Mouse (Mus musculus): ENCODE data around the gene Zfp566.
"Not testable (repeated sequence)": the region's sequence is repeated elsewhere in the genome, so short reads cannot be mapped to it uniquely, and the experiment has no call there.

Zfp566 gene

DNA sequence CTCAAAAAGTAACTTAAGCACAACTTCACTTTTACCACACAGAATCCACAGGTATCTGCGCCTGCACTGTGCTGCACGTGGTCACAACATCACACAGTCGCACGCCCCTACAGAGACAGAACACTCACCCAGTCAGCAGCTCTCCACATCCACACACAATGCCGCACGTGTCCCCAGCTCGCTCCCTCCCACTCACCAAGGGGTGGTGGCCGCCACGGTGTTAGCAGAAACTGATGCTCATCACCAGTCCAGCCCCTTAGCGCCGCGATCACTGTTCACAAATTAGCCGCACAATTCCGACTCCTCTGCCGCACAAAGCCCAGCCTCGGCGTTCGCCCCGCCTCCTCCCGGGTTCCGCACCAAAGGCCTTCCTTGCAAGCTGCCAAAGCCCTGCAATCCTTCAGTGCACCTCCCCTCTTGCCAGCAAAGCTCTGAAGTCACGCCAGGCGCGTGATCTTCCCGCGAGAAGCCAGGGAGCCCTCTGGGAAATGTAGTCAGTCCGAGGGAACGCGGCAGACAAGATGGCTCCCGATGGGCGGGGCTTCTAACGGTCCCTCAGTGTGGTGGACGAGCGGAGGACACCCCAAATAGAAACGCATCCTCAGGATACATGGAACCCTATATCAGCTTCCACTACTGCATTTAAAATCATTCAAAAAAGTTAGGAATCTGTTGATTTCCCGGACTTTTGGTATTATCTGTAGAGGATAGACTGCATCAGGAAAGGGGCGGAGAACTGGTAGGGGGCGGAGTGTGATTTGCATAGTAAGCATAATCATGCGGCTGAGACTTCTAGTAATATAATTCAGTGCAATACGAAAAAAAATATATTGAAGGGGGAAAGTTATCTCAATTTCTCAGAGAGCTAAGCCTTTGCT is at the start of gene Zfp566, which contains the start of gene Gm26920:
Zfp566 (minus strand) TSS at position 436 of the 878 bp plus-strand sequence.
Gm26920 (minus strand) TSS at position 319 of the 878 bp plus-strand sequence.
- peak; percentile 97 for DNase-seq

DNA sequence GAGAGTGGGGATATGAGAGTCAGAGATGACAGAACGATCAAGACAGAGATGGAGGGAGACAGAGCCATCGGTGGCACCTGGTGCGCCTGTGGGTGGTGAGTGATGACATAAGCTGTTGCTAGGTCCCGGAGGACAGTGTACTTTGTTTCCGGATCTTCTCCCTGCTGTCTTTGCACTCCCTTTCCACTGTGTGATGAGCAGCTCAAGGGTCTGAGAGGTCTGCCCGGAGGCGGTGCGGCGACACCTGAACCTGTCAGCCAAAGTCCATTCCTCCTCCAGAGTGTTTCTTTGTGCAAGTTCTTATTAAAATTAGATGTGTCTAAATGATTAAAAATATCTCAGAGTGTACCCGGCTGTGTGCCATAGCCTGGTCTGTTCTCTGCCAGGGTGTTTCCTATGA is 46.5 kb upstream of the Zfp566 start:
- DNase-seq: no peak

DNA sequence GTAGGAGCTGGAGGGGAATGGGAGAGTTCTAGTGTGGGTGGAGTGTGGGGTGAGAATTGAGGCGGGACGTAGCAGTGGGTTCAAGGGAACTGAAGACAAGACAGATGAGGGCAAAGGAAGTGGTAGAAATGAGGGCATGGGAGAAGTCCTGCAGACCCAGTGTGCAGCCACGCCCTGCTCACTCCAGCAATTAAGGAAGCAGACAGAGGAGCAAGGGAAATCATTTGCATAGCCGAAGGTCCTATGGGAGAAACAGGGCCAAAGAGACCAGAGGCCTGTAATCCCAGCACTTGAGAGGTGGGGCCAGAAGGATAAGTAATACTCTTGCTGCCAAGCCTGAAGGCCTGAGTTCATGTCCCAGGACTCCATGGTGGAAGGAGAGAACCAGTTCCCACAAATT is 42.1 kb upstream of the Zfp566 start:
- no peak for DNase-seq

DNA sequence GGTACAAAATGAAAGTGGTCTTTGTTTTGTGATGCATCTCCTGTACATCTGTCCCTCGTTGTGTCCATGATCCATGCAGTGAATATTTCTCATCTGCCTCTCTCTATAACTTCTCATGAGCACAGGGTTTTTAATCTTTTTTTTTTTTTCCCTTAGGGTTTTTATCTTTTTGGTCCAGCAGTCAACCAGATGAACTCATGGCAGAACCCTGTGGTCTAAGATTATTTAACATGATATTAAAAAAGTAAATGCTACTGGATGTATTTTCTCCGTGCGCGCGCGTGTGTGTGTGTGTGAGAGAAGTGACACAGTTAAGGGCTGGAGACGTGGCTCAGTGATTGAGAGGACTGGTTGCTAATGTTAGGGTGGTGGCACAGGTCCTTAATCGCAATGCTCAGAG is 39.6 kb upstream of the Zfp566 start:
- no peak for DNase-seq

DNA sequence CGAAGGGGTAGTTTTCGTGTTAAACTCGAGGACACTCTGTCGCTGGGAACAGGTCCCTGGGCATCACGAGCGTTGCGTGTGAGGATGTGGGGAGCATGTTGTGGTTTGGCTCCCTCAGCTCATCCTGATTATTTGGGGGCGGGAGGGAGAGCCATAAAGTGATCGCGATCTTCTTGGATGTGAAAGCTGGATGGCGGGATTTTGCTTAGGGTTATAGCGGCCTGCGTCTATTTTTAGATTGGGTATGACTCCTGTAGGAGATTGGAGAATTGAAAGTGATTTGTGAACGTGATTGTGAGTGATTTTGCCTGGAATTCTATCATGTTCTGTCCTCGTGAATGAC is 31.8 kb upstream of the Zfp566 start:
- DNase-seq: no peak

DNA sequence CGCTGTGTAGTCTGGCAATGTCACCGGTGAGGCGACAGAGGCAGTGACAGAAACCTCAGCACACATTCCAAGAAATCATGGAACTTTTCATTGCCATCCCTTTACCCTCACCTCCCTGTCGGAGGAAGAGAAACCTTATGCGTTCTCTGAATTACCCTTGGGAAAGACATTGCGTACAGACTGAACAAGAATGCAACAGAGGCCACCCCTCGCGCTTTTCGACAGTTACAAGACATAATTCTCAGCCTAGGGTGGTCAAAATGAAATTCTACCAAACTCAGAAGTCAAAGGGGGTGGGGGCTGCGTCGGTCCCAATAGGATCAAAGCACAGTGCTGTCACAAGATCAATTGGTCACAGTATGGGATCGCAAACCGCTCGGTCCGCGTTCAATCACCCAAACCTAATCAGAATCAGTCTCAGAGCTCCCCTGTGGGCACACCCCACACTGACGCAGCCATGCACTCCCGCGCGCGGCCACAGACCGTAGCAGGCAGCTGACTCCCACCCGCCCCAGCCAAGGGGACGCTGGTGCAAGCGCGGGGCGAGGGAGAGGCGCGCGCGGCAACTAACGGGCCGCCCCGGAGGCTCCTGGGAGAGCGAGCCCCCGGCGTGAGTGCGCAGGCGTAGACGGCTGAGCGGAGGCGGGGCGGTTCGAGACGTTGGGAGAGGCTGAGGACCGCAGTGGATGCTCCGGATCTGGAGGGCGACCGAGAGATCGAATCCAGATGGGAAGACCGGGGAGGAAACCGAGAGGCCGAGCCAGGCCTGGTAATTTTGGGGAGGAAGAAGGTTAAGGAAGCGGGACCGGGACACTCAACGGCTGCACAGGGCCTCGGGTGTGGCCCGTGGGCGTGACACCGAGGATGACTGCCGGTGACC is 31.2 kb upstream of the Zfp566 start, which contains the start of gene Zfp382:
Zfp382 (plus strand) TSS at position 635 of the 880 bp plus-strand sequence.
- DNase-seq: peak; percentile 93

DNA sequence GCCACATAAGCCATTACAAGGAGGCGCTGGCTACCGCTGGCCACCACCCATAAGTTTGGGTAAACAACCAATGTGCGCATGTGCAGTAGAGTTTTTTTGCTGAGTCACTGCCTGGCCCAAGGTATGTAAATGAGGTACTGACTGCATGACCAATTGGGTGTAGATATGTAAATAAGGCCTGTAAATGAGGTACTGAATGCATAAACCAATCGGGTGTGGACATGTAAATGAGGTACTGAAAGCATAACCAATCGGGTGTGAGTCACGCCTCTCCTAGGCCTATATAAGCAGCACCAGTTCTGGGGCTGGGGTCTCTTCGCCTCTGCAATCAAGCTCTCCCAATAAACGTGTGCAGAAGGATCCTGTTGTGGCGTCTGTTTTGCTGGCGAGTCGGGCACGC is 27.6 kb upstream of the Zfp566 start:
- DNase-seq: not testable (repeated sequence)

DNA sequence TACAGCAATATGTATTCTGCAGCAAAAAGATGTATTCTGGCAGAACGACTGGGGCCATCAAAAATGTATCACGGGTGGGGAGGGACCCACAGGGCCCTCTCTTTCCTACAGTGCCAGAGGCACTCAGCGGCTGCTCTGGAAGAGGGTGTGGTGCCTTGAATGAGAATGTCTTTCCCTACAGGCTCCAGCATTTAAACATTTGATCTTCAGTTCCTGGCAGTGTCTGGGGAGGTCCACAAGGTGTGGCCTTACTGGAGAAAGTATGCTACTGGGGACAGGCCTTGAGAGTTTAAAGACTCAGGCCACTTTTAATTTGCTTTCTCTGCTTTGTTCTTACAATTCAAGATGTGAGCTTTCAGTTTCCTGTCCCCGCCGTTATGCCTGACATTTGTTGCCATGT is 25.7 kb upstream of the Zfp566 start:
- no peak for DNase-seq

DNA sequence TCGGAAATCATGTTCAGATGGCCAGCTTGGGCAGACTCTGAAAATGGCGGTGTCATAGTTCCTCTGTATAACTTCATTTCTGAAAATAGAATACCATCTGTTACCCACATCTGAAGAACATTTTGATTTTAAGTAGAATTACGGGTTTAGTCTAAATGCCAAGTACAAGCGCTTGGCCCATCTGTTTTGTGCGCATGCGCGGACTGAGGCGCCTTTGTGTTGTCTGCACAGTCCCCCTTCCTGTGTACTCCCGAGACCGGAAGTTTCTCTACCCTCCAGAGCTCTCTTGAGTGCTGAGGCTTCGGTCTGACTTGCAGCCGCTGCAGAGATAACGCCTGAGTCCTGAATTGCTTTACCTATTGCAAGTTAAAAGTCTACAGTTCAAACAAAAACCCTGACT is 9.0 kb upstream of the Zfp566 start:
- peak; percentile 85 for DNase-seq

DNA sequence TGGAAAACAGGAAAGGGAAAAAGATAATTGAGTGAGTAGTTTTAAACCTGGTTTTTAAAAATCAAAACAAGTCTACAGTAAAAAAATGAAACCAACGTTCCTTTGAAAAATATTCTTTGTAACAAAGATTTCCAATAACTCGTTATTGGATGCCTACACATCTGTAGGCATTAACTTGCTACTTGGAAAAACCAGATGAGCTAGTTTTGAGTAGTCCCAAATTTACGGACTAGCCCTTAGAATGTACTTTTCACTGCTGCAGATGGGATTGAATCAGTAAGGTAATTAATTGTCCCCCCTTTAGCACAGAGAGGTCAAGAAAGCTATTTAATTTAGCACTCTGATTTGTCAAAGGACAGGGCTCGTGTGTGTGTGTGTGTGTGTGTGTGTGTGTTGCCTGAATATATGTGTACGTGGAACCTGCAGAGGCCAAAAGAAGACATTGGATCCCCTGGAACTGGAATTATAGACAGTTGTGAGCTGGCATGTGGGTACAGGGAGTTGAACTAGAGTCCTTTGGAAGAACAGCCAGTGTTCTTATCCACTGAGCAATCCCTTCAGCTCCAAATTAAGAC is 5.3 kb upstream of the Zfp566 start:
- DNase-seq: no peak

DNA sequence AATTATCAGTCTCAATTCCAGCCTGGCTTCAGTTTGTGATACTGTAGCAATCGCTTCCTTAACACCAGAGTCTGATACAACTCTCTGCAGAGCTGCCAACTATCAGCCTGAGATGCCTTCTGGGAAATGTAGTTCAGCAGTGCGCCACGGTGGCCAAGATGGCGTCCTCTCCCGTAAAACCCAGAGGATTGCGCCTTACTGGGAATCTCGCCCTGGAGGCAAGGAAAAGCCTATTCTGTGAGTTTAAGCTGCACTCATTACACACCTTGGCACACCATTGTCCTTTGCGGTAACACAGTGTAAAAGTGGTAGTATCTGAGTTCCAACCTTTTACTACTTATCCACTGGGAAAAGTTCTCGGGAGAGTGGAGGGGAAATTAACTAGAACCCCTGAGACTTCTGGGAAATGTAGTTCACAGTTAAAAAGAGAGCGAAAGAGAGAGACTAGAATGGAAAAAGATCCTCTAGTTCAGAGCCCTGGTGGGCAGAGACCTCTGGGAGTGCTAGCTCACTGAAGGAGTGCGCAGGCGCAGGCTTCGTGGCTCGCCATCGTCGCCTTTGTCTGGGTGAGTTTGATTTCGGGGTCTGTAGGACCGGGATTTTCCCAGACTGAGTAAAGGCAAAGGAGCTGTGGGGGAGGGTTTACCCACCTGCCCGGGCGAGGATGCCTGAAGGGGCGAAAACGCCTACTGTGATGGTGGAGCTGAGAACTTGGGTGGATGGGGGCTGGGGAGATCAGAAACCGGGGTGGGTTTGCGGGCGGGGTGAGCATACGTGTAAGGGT is 4.5 kb upstream of the Zfp566 start, which contains the start of gene Zfp260:
Zfp260 (plus strand) TSS at position 132 of the 784 bp plus-strand sequence.
- peak; percentile 92 for DNase-seq

DNA sequence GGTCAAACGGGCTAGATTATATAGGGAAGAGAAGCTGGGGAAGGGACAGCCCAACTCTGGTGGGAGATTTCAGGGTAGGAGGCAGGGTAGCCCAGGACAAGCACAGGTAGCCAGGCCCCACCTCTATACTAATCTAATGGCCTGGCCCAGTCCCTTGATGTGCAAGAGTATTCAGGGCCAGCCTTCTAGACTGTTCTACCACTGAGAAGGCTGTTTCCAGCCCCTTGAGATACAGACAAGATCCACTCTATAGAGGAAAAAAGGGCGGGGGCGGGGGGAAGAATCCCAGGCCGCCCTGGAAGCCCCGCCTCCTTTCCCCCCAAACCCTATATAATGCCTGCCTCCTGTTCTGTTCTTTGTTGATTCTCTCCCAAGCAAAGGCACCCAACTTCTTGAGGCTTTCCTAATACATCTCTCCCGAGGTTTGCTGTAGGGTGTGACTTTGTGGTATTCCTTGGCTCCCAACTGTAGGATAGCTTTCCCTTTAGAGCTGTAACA is 3.6 kb upstream of the Zfp566 start:
- DNase-seq: no peak

DNA sequence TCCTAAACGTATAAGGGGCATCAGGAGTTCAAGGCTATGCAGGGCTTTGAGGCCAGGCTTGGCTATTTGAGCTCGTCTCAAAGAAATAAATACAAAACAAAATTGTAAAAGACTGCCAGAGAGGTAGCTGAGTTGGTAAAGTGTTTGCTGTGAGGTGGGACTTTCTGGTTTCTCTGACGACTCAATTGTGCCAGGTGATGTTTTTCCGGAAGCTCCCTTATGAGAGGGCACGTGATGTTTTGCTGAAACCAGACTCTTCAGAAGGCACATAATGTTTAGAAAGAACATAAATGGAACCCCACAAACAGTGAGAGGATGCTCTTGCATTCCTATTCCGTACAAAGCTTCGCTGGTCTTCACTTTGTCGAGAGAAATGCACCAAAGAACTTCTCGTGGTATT is 2.3 kb upstream of the Zfp566 start:
- DNase-seq: no peak

DNA sequence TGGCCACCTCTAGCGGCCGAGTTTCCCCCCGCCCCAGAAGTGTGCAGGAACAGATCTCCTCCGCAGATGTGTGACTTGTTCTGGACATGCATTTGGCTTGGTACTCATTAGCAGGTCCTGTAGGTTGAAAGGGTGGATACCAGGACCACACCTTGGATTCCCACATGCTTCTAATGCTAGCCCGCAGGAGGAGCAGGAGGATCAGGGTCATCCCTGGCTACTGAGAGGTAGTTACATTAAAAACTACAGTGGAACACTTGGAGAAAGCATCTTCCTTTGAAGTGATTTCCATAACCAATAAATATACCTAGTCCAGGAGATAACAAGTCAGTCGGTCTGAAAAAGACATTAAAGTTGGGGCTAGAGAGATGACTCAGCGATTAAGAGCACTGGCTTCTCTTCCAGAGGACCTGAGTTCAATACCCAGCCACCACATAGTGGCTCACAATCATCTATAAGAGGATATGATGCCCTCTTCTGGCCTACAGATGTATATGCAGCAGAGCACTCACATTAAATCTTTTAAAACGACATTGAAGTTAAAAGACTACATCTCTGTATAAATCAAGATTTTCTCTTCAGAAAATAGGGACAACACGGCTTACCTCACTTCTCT is 751 bp upstream of the Zfp566 start:
- no peak for DNase-seq

DNA sequence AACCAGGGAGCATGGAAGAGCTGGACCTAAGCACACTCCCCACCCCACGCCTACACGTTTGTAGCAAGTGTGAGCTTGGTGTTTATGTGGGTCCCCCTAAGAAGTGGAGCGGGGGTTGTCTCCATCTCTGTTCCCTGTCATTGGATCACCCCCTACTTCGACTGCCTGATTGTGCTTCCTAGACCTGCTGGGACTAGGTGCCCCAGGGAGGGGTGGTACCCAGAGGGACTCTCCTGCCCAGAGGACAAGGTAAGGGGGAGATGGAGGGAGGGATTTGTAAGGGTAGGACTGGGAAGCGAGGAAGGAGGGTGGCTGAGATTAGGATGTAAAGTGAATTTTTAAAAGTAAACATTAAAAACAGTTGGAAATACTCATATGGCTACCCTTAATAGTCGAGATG is 922 bp downstream of the Zfp566 start:
- no peak for DNase-seq

DNA sequence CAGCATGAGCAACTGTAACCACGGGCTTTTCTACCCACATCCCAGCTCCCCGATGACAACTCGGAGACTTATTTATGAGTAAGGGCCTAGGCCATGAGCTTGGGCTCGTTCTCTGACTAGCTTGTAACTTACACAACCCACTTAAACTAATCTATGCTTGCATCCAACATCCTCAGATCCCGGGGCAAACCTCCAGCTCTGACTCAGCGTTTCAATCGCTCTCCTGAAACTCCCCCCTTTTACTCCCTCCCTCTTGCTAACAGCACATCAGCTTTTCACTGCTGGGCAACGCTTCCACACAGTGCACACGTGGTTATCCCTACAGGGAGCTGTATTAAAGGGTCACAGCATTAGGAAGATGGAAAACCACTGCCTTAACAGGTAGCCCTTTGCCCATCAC is 3.8 kb downstream of the Zfp566 start:
- peak; percentile 59 for DNase-seq

DNA sequence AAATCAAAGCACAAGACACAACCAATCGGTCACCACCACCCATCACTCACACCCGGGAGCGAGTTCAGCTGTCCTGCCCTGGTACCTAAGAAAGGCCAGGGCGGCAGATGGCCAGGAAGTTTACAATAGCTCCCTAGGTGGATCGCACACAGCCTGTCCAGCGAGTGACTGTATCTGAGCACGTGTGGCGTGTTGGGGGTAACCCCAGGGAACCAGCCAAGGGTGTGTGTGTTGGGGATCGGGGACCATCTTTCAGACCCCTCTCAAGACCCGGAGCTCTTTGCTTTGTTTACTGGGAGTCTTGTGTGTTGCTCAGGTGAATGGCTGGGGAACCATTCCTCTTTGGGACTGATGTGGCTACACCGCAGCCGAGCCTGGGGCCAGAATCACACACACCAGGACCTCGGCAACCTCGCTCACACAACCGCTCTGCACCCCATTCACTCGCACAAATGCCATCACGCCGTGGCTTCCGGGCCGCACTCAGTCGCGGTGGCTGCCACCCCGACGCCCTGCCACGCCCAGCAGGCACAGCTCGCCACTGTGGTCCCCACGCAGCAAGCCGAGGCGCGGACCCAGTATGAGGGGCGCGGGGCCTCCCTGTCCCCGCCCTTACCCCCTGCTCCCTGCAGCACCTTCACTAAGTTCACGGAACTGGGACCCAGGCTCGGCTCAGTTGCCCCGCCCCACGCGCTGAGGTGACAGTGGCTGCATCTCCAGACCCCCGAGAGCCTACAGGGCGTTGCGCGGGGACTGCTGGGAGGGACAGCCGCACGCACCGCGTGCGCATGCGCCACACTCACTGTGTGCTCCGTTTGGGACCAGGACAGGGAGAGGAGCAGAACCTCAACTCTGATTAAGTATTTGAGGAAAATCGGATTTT is 17.9 kb downstream of the Zfp566 start, which contains the start of gene Zfp82:
Zfp82 (minus strand) TSS at position 755 of the 883 bp plus-strand sequence.
- peak; percentile 88 for DNase-seq

DNA sequence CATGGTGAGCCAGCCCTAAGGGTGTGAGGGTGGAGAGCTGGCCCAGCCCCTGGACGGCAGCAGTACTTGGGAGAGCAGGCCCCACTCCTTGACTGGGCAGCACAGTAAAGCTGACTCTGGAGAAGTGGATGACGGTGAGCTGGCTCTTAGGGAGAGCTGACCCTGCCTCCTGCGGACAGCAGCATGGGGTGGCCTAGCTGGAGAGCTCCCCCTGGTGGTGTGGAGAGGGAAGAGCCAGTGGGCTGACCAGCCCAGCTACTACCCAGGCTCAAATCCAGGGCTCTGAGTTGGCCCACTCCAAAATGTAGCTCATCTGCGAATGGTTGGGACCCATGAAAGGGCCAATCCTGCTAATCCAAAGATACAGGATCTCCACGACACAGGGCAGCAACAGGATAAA is 25.7 kb downstream of the Zfp566 start:
- DNase-seq: no peak

DNA sequence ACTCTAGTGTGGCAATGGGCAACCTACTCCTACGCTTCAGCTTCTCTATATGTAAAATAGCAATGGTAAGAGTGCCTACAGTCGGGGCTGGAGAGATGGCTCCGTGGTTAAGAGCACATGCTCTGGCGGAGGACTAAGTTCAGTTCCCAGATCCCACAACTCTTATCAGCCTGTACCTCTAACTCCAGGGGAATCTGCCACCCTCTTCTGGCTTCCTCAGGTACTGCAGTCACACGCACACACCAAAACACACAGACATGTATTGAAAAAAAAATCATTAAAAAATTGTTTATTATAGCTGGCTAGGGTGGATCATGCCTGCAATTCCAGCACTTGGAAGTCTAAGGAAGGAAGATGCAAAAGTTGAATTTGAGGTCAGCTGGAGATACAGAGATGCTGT is 27.8 kb downstream of the Zfp566 start:
- DNase-seq: no peak

DNA sequence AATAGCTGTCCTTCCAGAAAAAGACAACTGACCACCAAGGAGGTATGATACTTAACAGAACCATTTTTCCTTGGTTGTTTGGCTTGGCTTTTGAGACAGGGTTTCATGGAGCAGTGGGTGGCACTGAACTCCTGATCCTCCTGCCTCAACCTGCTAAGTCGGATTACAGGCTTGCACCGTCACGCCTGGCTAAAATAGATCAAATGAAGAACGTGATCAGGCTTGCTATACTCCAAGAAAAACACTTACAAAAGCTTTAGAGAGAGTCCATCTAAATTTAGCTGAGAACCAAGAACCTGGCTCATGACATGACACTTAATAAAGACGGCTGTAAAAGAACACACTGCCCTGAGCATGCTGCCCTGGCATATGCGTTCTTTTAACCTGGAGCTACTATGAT is 30.0 kb downstream of the Zfp566 start:
- no peak for DNase-seq

DNA sequence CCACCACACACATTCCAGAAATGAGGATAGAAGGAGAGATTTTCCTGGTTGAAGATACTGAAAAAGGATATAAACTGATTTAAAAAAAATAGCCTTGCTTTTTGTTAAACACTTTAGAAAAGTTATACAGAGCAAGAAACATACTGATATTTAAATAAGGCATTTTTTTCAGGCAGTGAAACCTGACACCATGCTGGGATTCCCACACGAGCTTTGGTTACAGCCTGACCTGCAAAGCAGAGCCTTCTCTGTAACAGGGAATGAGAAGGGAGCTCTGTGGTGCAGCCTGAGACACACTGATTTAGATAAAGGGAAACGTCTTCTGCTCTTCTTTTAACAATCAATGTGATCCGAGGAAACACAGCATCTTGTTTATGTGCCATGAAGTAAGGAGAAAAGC is 36.7 kb downstream of the Zfp566 start:
- DNase-seq: no peak
